Mouse (Mus musculus): ENCODE data around the gene Ptch1. TPM values are rescaled to one million over a fixed set of nuclear protein-coding genes. Genes with fewer than 3 reads are reported as not detected.

Ptch1 gene
- polyA plus RNA-seq, 1 experiment from 2014 or later: 12.2 TPM

GRCm38 (mm10) chr13:63569396-63569756 is 4.0 kb downstream of the Ptch1 start:
- Histone ChIP-seq H3K36me3 (ENCODE audit: insufficient read depth, low read length) (no peaks in the 10 kb centered on the region), H3K9ac (ENCODE audit: low read depth, low read length) (no peak overlapping the region), H3K27ac (peak overlapping the region; percentile 63; the same call in 1 of the 2 replicates), H3K9me3 (replicated peaks; ENCODE audit: low read length) (no peaks in the 10 kb centered on the region), H3K4me1 (replicated peaks; ENCODE audit: insufficient read depth, low read length) (no peaks in the 10 kb centered on the region; the same call in 1 of the 2 replicates), H3K4me3 (replicated peaks; ENCODE audit: low read depth, low read length) (no peak overlapping the region), H3K4me2 (ENCODE audit: low read length) (peak overlapping the region; percentile 97; the same call in 1 of the 2 replicates), H3K27me3 (ENCODE audit: insufficient read depth, low read length) (no peaks in the 10 kb centered on the region)
- no peak for DNase-seq (ENCODE audit: low spot score)
- WGBS: 39% methylated on average over 5 of the region's 5 CpGs
- TF ChIP-seq CTCF (IDR thresholded peaks at IDR 0.05; ENCODE audit: low read depth): no peak
- no peak for ATAC-seq (replicated peaks; ENCODE audit: low FRiP score, low read depth)

GRCm38 (mm10) chr13:63568741-63569395 is 4.5 kb downstream of the Ptch1 start:
- Histone ChIP-seq H3K4me3 (replicated peaks; ENCODE audit: low read depth, low read length) (peak overlapping the region; percentile 99), H3K9me3 (replicated peaks; ENCODE audit: low read length) (no peaks in the 10 kb centered on the region), H3K4me1 (replicated peaks; ENCODE audit: insufficient read depth, low read length) (no peaks in the 10 kb centered on the region; the same call in 1 of the 2 replicates), H3K27ac (peak overlapping the region; percentile 84; the same call in 1 of the 2 replicates), H3K9ac (ENCODE audit: low read depth, low read length) (0 out of 2 replicates have a peak overlapping the region, but pooled peaks have one; percentile 28), H3K27me3 (ENCODE audit: insufficient read depth, low read length) (no peaks in the 10 kb centered on the region), H3K36me3 (ENCODE audit: insufficient read depth, low read length) (no peaks in the 10 kb centered on the region), H3K4me2 (ENCODE audit: low read length) (peak overlapping the region; percentile 97)
- no peak for TF ChIP-seq CTCF (IDR thresholded peaks at IDR 0.05; ENCODE audit: low read depth)
- no peak for ATAC-seq (replicated peaks; ENCODE audit: low FRiP score, low read depth)
- DNase-seq (ENCODE audit: low spot score): no peak
- WGBS: 14% methylated on average over 19 of the region's 19 CpGs

GRCm38 (mm10) chr13:63568306-63568705 is 5.1 kb downstream of the Ptch1 start:
- DNase-seq (ENCODE audit: low spot score) (no peak), ATAC-seq (replicated peaks; ENCODE audit: low FRiP score, low read depth) (no peak)
- 1% methylated on average over 14 of the region's 14 CpGs for WGBS
- Histone ChIP-seq H3K27me3 (ENCODE audit: insufficient read depth, low read length) (no peaks in the 10 kb centered on the region), H3K9me3 (replicated peaks; ENCODE audit: low read length) (no peaks in the 10 kb centered on the region), H3K4me2 (ENCODE audit: low read length) (peak overlapping the region; percentile 97), H3K27ac (peak overlapping the region; percentile 84), H3K4me1 (replicated peaks; ENCODE audit: insufficient read depth, low read length) (no peaks in the 10 kb centered on the region; the same call in 1 of the 2 replicates), H3K9ac (ENCODE audit: low read depth, low read length) (peak overlapping the region; percentile 50; the same call in 1 of the 2 replicates), H3K36me3 (ENCODE audit: insufficient read depth, low read length) (no peaks in the 10 kb centered on the region), H3K4me3 (replicated peaks; ENCODE audit: low read depth, low read length) (peak overlapping the region; percentile 99)
- TF ChIP-seq CTCF (IDR thresholded peaks at IDR 0.05; ENCODE audit: low read depth): no peak

- peak; percentile 25; the same call in 1 of the 2 replicates for TF ChIP-seq CTCF (IDR thresholded peaks at IDR 0.05; ENCODE audit: low read depth)
- peak overlapping the region; percentile 84 for H3K27ac ChIP-seq
- DNase-seq (ENCODE audit: low spot score) (peak; percentile 97), ATAC-seq (replicated peaks; ENCODE audit: low FRiP score, low read depth) (peak; percentile 92)
- H3K27me3 ChIP-seq (ENCODE audit: insufficient read depth, low read length): no peaks in the 10 kb centered on the region
- no peaks in the 10 kb centered on the region; the same call in 1 of the 2 replicates for H3K4me1 ChIP-seq (replicated peaks; ENCODE audit: insufficient read depth, low read length)
- H3K4me2 ChIP-seq (ENCODE audit: low read length): peak overlapping the region; percentile 97
- H3K9ac ChIP-seq (ENCODE audit: low read depth, low read length): peak overlapping the region; percentile 50; the same call in 1 of the 2 replicates
- no peaks in the 10 kb centered on the region for H3K36me3 ChIP-seq (ENCODE audit: insufficient read depth, low read length)
- H3K9me3 ChIP-seq (replicated peaks; ENCODE audit: low read length): no peaks in the 10 kb centered on the region
- WGBS: under 1% methylated on average over 55 of the region's 62 CpGs
- peak overlapping the region; percentile 99 for H3K4me3 ChIP-seq (replicated peaks; ENCODE audit: low read depth, low read length)
Measured at GRCm38 (mm10) chr13:63567677-63568293, 5.6 kb downstream of the Ptch1 start.

- Histone ChIP-seq H3K9ac (ENCODE audit: low read depth, low read length) (peak overlapping the region; percentile 96), H3K27me3 (ENCODE audit: insufficient read depth, low read length) (no peaks in the 10 kb centered on the region), H3K36me3 (ENCODE audit: insufficient read depth, low read length) (no peaks in the 10 kb centered on the region), H3K9me3 (replicated peaks; ENCODE audit: low read length) (no peaks in the 10 kb centered on the region), H3K4me2 (ENCODE audit: low read length) (peak overlapping the region; percentile 97), H3K27ac (peak overlapping the region; percentile 97), H3K4me1 (replicated peaks; ENCODE audit: insufficient read depth, low read length) (peaks cover 7% of the 10 kb centered on the region), H3K4me3 (replicated peaks; ENCODE audit: low read depth, low read length) (peak overlapping the region; percentile 99)
- DNase-seq (ENCODE audit: low spot score) (peak; percentile 99), ATAC-seq (replicated peaks; ENCODE audit: low FRiP score, low read depth) (peak; percentile 31)
- TF ChIP-seq CTCF (IDR thresholded peaks at IDR 0.05; ENCODE audit: low read depth): no peak
- under 1% methylated on average over 45 of the region's 46 CpGs for WGBS
Measured at GRCm38 (mm10) chr13:63566018-63567015, 7.1 kb downstream of the Ptch1 start.

Measured in kidney, postnatal 0 days (tissue).